In genomic region chr4:139271562-139271961, GRCm38 (mm10) we compare ENCODE assay signal across 22 mouse cellular contexts. TPM values are rescaled to one million over a fixed set of nuclear protein-coding genes. Genes with fewer than 3 reads are reported as not detected.
A peak's percentile ranks its signal among the peaks of the same experiment; 100 is the strongest.
DNase-seq lines count a peak whose midpoint lies in the region; ATAC-seq and TF ChIP-seq lines count a peak whose summit lies in the region.
"Had no signal": no experiment of that assay in that cellular context is flagged by ENCODE, and none has a peak within 500 bp of the region (broad histone marks: within the 10 kb centered on the region; RNA-seq: fewer than 3 reads in every experiment).

No protein-coding gene starts in this region.

- H3K27me3 ChIP-seq in intestine, postnatal 0 days (replicated peaks; ENCODE audit: control insufficient read depth, insufficient read depth, low read length), result no peaks in the 10 kb centered on the region
- no peaks in the 10 kb centered on the region for H3K27me3 ChIP-seq in intestine, embryonic 16.5 days (replicated peaks; ENCODE audit: control insufficient read depth, insufficient read depth, low read length)
- H3K27me3 ChIP-seq in limb, embryonic 10.5 days (ENCODE audit: low read depth, poor library complexity, severe bottlenecking), result no peaks in the 10 kb centered on the region
- no peaks in the 10 kb centered on the region for H3K27me3 ChIP-seq in limb, embryonic 14.5 days (ENCODE audit: control insufficient read depth, insufficient read depth, low read length)
- no peaks in the 10 kb centered on the region for H3K27me3 ChIP-seq in stomach, postnatal 0 days (ENCODE audit: control insufficient read depth, insufficient read depth, low read length)
- H3K27me3 ChIP-seq in midbrain, embryonic 16.5 days (ENCODE audit: control insufficient read depth, insufficient read depth, low read depth, low read length), result no peaks in the 10 kb centered on the region
- H3K27me3 ChIP-seq: CH12.LX; intestine, embryonic 15.5 days; Patski had no signal

- ATAC-seq in intestine, postnatal 0 days, result 0 out of 2 replicates have a peak, but pooled peaks have one; percentile 8
- ATAC-seq in intestine, embryonic 16.5 days, result no peak
- peak; percentile 64; the same call in 1 of the 2 replicates for ATAC-seq in limb, embryonic 14.5 days (ENCODE audit: low FRiP score, low read depth)
- ATAC-seq in stomach, postnatal 0 days (ENCODE audit: low FRiP score, low TSS enrichment), result no peak
- no peak for ATAC-seq in midbrain, embryonic 16.5 days
- ATAC-seq: activated CD4-positive, CD25-positive, alpha-beta regulatory T cell, adult 4 months; forebrain, embryonic 16.5 days; intestine, embryonic 15.5 days; Patski had no signal

- no peak for TF ChIP-seq CTCF in intestine, postnatal 0 days (IDR thresholded peaks at IDR 0.05; ENCODE audit: low read depth)
- TF ChIP-seq CTCF in stomach, postnatal 0 days (IDR thresholded peaks at IDR 0.05; ENCODE audit: low read depth), result no peak

- TF ChIP-seq EP300 in stomach, postnatal 0 days (optimal IDR thresholded peaks at IDR 0.05), result no peak

- no peak for DNase-seq in limb, embryonic 10.5 days (ENCODE audit: low spot score)
- peak; percentile 67 for DNase-seq in limb, embryonic 14.5 days (ENCODE audit: low spot score)
- no peak for DNase-seq in stomach, postnatal 0 days (ENCODE audit: low spot score)
- DNase-seq in cerebellum, adult 9-10 months, result no peak
- no peak for DNase-seq in adrenal gland, adult 18-20 months (ENCODE audit: low spot score in 2 of 2)
- DNase-seq: adrenal gland, adult 2 months; adrenal gland, postnatal 36 days; cerebellum, adult 2 months; cerebellum, postnatal 14 days; embryo, embryonic 11 days; heart, adult 18-20 months had no signal

- no peak overlapping the region for H3K4me3 ChIP-seq in intestine, postnatal 0 days (ENCODE audit: low read depth, low read length)
- H3K4me3 ChIP-seq in intestine, embryonic 16.5 days (ENCODE audit: low read length), result no peak overlapping the region
- no peak overlapping the region for H3K4me3 ChIP-seq in limb, embryonic 10.5 days
- H3K4me3 ChIP-seq in limb, embryonic 14.5 days (replicated peaks; ENCODE audit: low read length), result no peak overlapping the region
- no peak overlapping the region for H3K4me3 ChIP-seq in stomach, postnatal 0 days (ENCODE audit: low read depth, low read length)
- H3K4me3 ChIP-seq in midbrain, embryonic 16.5 days (ENCODE audit: low read depth, low read length), result no peak overlapping the region
- H3K4me3 ChIP-seq: heart, embryonic 10.5 days; hindbrain, embryonic 10.5 days; intestine, embryonic 15.5 days had no signal

- H3K27ac ChIP-seq in intestine, postnatal 0 days (ENCODE audit: low read depth, low read length), result no peak overlapping the region; the same call in 1 of the 2 replicates
- no peak overlapping the region for H3K27ac ChIP-seq in intestine, embryonic 16.5 days (ENCODE audit: low read length)
- peak overlapping the region; percentile 63; the same call in 1 of the 2 replicates for H3K27ac ChIP-seq in limb, embryonic 10.5 days
- H3K27ac ChIP-seq in limb, embryonic 14.5 days (replicated peaks; ENCODE audit: low read depth, low read length), result peak overlapping the region; percentile 65
- no peak overlapping the region for H3K27ac ChIP-seq in stomach, postnatal 0 days (replicated peaks)
- H3K27ac ChIP-seq in midbrain, embryonic 16.5 days (ENCODE audit: low read length), result no peak overlapping the region
- H3K27ac ChIP-seq: heart, embryonic 10.5 days; hindbrain, embryonic 10.5 days; hindbrain, embryonic 14.5 days; intestine, embryonic 15.5 days had no signal

- H3K9me3 ChIP-seq in intestine, postnatal 0 days (ENCODE audit: control insufficient read depth), result no peaks in the 10 kb centered on the region
- no peaks in the 10 kb centered on the region for H3K9me3 ChIP-seq in intestine, embryonic 16.5 days (ENCODE audit: control insufficient read depth, low read length)
- H3K9me3 ChIP-seq in limb, embryonic 10.5 days (replicated peaks), result no peaks in the 10 kb centered on the region
- no peaks in the 10 kb centered on the region for H3K9me3 ChIP-seq in limb, embryonic 14.5 days (ENCODE audit: control insufficient read depth, low read length)
- H3K9me3 ChIP-seq in stomach, postnatal 0 days (ENCODE audit: control insufficient read depth, low read length), result no peaks in the 10 kb centered on the region
- H3K9me3 ChIP-seq in midbrain, embryonic 16.5 days (replicated peaks; ENCODE audit: control insufficient read depth, low read length, poor library complexity, severe bottlenecking), result no peaks in the 10 kb centered on the region
- H3K9me3 ChIP-seq: heart, embryonic 10.5 days; hindbrain, embryonic 10.5 days; intestine, embryonic 15.5 days had no signal

- H3K9ac ChIP-seq in intestine, postnatal 0 days (ENCODE audit: low read depth, low read length), result no peak overlapping the region
- no peak overlapping the region for H3K9ac ChIP-seq in intestine, embryonic 16.5 days (ENCODE audit: low read depth, low read length)
- no peak overlapping the region for H3K9ac ChIP-seq in limb, embryonic 14.5 days (ENCODE audit: low read depth, low read length, severe bottlenecking)
- 0 out of 2 replicates have a peak overlapping the region, but pooled peaks have one; percentile 8 for H3K9ac ChIP-seq in stomach, postnatal 0 days (ENCODE audit: low read length)
- H3K9ac ChIP-seq in midbrain, embryonic 16.5 days (ENCODE audit: low read depth, low read length), result no peak overlapping the region
- H3K9ac ChIP-seq: hindbrain, embryonic 14.5 days; intestine, embryonic 15.5 days had no signal

- no peak for TF ChIP-seq POLR2A in limb, embryonic 14.5 days (IDR thresholded peaks at IDR 0.05; ENCODE audit: borderline replicate concordance, extremely low read depth, insufficient read depth, insufficient read length)

- H3K4me2 ChIP-seq in intestine, postnatal 0 days (replicated peaks; ENCODE audit: low read depth), result no peak overlapping the region
- no peak overlapping the region for H3K4me2 ChIP-seq in intestine, embryonic 16.5 days (ENCODE audit: low read depth, low read length)
- H3K4me2 ChIP-seq in limb, embryonic 14.5 days (replicated peaks; ENCODE audit: low read depth, low read length, severe bottlenecking), result no peak overlapping the region
- no peak overlapping the region for H3K4me2 ChIP-seq in stomach, postnatal 0 days (replicated peaks; ENCODE audit: low read depth)
- H3K4me2 ChIP-seq in midbrain, embryonic 16.5 days (ENCODE audit: low read length), result no peak overlapping the region
- H3K4me2 ChIP-seq: hindbrain, embryonic 14.5 days; intestine, embryonic 15.5 days had no signal

- WGBS in intestine, postnatal 0 days, result 52% methylated on average over 9 of the region's 9 CpGs
- 77% methylated on average over 9 of the region's 9 CpGs for WGBS in intestine, embryonic 16.5 days
- 78% methylated on average over 9 of the region's 9 CpGs for WGBS in limb, embryonic 10.5 days
- 14% methylated on average over 9 of the region's 9 CpGs for WGBS in limb, embryonic 14.5 days
- WGBS in stomach, postnatal 0 days, result 64% methylated on average over 9 of the region's 9 CpGs
- WGBS in midbrain, embryonic 16.5 days, result 94% methylated on average over 9 of the region's 9 CpGs

- H3K4me1 ChIP-seq in intestine, postnatal 0 days (replicated peaks; ENCODE audit: control insufficient read depth, insufficient read depth, low read length), result no peaks in the 10 kb centered on the region
- H3K4me1 ChIP-seq in intestine, embryonic 16.5 days (ENCODE audit: control insufficient read depth, insufficient read depth, low read length), result peaks cover 3% of the 10 kb centered on the region; the same call in 1 of the 2 replicates
- H3K4me1 ChIP-seq in limb, embryonic 10.5 days, result peaks cover 73% of the 10 kb centered on the region
- H3K4me1 ChIP-seq in limb, embryonic 14.5 days (ENCODE audit: control insufficient read depth, insufficient read depth, low read length), result peaks cover 62% of the 10 kb centered on the region
- H3K4me1 ChIP-seq in stomach, postnatal 0 days (replicated peaks; ENCODE audit: control insufficient read depth, insufficient read depth), result no peaks in the 10 kb centered on the region
- H3K4me1 ChIP-seq in midbrain, embryonic 16.5 days (ENCODE audit: control insufficient read depth, insufficient read depth, low read length), result no peaks in the 10 kb centered on the region
- H3K4me1 ChIP-seq: intestine, embryonic 15.5 days had no signal

- peaks cover 44% of the 10 kb centered on the region for H3K36me3 ChIP-seq in intestine, postnatal 0 days (ENCODE audit: control insufficient read depth, insufficient read depth)
- no peaks in the 10 kb centered on the region; the same call in 1 of the 2 replicates for H3K36me3 ChIP-seq in intestine, embryonic 16.5 days (ENCODE audit: control insufficient read depth, insufficient read depth, low read length)
- peaks cover 73% of the 10 kb centered on the region for H3K36me3 ChIP-seq in limb, embryonic 10.5 days
- peaks cover 23% of the 10 kb centered on the region for H3K36me3 ChIP-seq in limb, embryonic 14.5 days (ENCODE audit: control insufficient read depth, insufficient read depth, low read length)
- peaks cover 11% of the 10 kb centered on the region; the same call in 1 of the 2 replicates for H3K36me3 ChIP-seq in stomach, postnatal 0 days (ENCODE audit: control insufficient read depth, insufficient read depth, low read length)
- peaks cover 2% of the 10 kb centered on the region; the same call in 1 of the 2 replicates for H3K36me3 ChIP-seq in midbrain, embryonic 16.5 days (ENCODE audit: control insufficient read depth, insufficient read depth, low read length)

RNA-seq across cellular contexts. Expression of gene Pqlc2, which starts 38.9 kb away (rescaled TPM):
- 92.6 and 95.9 TPM in 2 replicates for polyA plus RNA-seq in intestine, postnatal 0 days (2015; fragmentation: Nextera tagmentation; extraction: Ambion mirVana)
- 32.8 and 37.4 TPM in 2 replicates for polyA plus RNA-seq in intestine, embryonic 16.5 days (2015; fragmentation: Nextera tagmentation; extraction: Ambion mirVana)
- 14.6 and 19.7 TPM in 2 replicates for polyA plus RNA-seq in limb, embryonic 10.5 days (2016; fragmentation: Nextera tagmentation; extraction: Ambion mirVana)
- polyA plus RNA-seq in limb, embryonic 14.5 days (2012; rRNA removed), result 20.7 and 30.7 TPM in 2 replicates
- polyA plus RNA-seq in limb, embryonic 14.5 days (2014; fragmentation: Nextera tagmentation; extraction: Ambion mirVana), result 12.9 and 15.4 TPM in 2 replicates
- 20.9 and 22.2 TPM in 2 replicates for polyA plus RNA-seq in stomach, postnatal 0 days (2015; fragmentation: Nextera tagmentation; extraction: Ambion mirVana)
- 14.4 and 15.1 TPM in 2 replicates for polyA plus RNA-seq in midbrain, embryonic 16.5 days (2015; fragmentation: Nextera tagmentation; extraction: Ambion mirVana)
- 1 to 10 TPM; 8.8 to 9.2 TPM for total RNA-seq in adrenal gland, adult 18-20 months (2021)

RNA-seq across cellular contexts. Expression of gene Akr7a5, which starts 39.0 kb away (rescaled TPM):
- polyA plus RNA-seq in intestine, postnatal 0 days (2015; fragmentation: Nextera tagmentation; extraction: Ambion mirVana), result 226 and 259 TPM in 2 replicates
- 243 and 247 TPM in 2 replicates for polyA plus RNA-seq in intestine, embryonic 16.5 days (2015; fragmentation: Nextera tagmentation; extraction: Ambion mirVana)
- 115 and 133 TPM in 2 replicates for polyA plus RNA-seq in limb, embryonic 10.5 days (2016; fragmentation: Nextera tagmentation; extraction: Ambion mirVana)
- 28.5 and 38.8 TPM in 2 replicates for polyA plus RNA-seq in limb, embryonic 14.5 days (2012; rRNA removed)
- polyA plus RNA-seq in limb, embryonic 14.5 days (2014; fragmentation: Nextera tagmentation; extraction: Ambion mirVana), result 84.8 and 98.0 TPM in 2 replicates
- polyA plus RNA-seq in stomach, postnatal 0 days (2015; fragmentation: Nextera tagmentation; extraction: Ambion mirVana), result 73.2 and 73.8 TPM in 2 replicates
- polyA plus RNA-seq in midbrain, embryonic 16.5 days (2015; fragmentation: Nextera tagmentation; extraction: Ambion mirVana), result 58.7 and 66.6 TPM in 2 replicates
- 10 to 100 TPM; 59.3 to 71.3 TPM for total RNA-seq in adrenal gland, adult 18-20 months (2021)

Comparison
In these comparisons a context has a peak if more than half of its experiments do, and no peak if none do; other contexts are left out.
1. ATAC-seq: peak in intestine, postnatal 0 days (single experiment) and limb, embryonic 14.5 days (single experiment); none in intestine, embryonic 16.5 days (single experiment), stomach, postnatal 0 days (single experiment) and midbrain, embryonic 16.5 days (single experiment).
2. H3K27ac ChIP-seq: peak in limb, embryonic 10.5 days (single experiment) and limb, embryonic 14.5 days (single experiment); none in intestine, postnatal 0 days (single experiment), intestine, embryonic 16.5 days (single experiment), stomach, postnatal 0 days (single experiment) and midbrain, embryonic 16.5 days (single experiment).